Mouse (Mus musculus) retina, postnatal 7 days (tissue): ENCODE measurements around the gene Tomm70a.

ENCODE experiments used
- DNase-seq: peaks from one replicate; pipeline ENCODE4 v3.0.0-alpha.2; 2012; ENCODE audit warnings: low read depth, low spot score

Gene Tomm70a

DNA sequence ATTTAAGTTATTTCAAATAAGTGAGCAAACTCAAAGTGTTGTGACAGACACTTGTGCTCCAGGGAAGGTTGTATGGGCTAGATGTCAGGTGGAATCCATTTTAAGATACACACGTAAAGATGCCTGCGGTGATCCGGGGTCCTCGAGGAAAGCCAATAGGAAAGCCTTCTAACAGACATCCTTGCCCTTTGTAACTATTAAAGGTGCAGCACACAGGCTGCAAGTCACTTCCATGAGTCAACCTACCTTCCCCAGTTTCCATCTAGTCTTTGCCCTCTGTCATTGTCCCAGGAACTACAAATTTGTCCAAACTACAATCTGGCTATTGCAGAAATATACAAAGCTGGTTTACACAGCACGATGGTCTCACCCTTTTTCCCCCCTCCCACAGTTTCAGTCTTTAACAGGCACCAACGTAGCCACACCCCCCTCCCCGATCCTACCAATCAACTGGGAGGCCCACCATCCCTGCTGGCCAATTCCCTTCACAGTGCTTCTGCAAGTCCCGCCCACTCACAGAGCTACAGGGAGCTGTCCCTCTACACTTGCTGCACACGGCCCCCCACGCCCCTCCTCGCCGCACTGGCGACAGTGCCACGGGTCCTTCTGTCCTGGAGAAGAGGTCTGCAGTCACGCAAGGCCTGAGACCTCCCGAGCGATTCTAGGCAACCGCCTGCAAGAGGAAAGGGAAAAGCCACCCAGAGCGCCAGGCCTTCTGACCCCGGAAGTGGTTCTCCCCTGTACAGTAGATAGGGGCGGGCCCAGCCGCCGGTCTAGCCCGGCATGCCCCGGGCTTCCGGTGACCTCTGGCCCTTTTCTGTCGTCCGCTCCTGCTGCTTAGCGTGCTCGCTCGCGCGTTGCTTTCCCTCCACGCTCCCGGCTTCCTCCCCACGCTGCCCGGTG is at the start of gene Tomm70a:
Gene Tomm70a (plus strand): TSS at position 791 of the 903 bp plus-strand sequence.
- DNase-seq, result peak; percentile 90

DNA sequence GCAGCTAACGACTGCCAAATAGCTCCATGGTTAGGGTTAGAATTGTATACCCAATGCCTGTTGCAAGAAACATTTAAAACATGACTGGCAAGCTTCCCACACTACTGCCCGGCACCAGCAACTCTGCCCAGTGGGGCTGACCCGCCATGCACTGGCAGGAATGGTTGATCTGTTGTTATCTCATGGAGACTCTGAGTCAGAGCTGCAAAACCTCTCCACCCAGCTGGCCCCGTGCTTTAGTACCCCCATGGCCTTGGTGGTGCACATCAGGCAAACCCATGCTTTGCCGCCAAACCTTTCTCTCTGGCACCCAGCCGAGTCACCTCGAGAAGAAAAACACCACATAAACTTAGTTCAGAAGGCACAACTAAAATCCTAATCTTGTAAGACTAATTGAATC is 45.5 kb upstream of the Tomm70a start:
- DNase-seq, result no peak

DNA sequence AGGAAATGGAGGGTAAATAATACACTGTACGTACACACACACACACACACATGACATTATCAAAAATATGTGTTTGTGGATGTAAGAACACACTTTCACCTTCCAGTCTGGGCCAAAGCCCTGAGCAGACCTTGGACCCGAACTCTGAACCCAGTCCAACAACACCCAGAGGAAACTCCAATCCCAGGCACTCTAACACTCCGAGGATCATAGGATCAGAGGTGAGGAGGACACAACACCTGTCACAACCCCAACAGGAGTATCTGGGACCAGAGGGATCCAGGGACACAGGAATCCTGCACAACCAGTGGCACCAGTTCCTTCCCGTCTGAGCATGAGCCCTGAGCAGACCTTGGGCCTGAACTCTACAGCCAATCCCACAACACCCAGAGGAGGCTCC is 41.9 kb upstream of the Tomm70a start:
- no peak for DNase-seq

DNA sequence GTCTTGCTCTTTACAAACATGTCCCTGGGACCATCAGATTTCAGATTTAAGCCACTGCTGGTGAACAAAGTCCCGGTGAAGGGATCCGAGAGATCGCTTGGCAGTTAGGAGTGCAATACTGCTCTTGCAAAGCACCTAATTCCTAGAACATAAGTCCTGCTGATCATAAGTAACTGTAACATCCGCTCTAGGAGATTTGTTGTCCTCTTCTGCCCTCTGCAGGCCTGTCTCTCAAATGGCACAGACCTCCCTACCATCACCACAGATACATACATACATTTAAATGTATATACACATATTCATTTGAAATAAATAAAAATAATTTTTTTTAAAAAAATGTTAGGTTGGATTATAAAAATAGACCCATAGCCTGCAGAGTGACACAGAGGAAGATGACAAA is 29.0 kb upstream of the Tomm70a start:
- DNase-seq, result peak; percentile 51

DNA sequence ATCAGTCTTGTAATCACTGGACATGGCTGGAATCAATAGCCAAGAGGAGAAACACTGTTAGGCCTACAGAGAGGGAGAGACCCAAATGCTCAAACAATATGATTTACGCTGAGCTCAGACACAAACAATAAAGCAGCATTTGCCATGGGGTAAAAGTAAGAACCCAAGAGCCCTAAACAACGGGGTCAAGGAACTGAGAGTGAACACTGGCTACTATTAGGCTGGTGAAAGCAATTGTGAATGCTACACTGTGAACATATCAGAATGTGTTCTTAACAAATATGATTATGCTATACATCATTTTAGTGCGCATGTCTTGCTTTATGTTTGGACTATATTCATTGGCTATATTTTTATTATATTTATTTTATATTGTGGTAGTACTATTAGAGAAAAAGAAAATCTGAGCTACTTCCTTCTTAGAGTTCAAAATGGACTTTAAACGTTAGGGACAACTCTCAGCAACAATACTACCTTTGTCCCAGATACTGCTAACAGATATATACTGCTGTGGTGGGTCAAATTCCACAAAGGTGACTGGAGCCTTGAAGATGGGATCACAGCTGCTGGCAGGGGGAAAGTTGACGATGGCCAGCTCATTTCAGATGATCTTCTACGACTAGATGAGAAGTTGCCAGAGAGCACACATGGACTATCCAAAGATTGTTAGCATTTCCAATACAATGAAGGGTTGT is 28.4 kb upstream of the Tomm70a start:
- DNase-seq, result no peak

DNA sequence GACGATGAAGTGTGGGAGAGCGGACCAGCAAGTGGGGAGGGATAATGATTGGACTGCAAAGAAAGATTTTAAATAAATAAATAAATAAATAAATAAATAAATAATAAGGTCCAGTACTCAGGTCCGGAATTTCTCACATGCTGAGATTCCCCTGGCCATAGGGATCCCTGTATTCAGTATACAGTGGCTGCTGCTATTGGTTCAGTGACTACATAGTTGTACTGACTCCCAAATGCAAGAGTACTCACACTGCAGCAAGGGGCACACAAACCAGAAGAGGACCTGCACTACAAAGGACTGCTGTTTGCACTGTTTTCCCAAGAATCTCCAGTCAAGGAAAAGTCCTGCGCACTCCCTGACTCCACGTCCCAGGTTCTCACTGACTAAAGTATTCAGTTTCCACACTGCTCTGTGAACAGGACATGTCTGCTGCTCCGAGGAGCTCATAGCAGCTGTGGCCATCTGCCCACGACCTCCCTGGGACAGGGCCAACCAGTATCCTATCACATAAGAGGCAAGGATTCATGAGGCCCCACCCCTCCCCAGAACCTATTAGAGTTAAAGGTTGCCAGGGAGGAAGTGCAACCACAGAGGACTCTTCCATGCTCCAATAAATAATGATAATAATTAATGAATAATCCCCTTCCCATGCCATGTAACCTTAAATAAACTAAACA is 22.9 kb upstream of the Tomm70a start:
- no peak for DNase-seq

DNA sequence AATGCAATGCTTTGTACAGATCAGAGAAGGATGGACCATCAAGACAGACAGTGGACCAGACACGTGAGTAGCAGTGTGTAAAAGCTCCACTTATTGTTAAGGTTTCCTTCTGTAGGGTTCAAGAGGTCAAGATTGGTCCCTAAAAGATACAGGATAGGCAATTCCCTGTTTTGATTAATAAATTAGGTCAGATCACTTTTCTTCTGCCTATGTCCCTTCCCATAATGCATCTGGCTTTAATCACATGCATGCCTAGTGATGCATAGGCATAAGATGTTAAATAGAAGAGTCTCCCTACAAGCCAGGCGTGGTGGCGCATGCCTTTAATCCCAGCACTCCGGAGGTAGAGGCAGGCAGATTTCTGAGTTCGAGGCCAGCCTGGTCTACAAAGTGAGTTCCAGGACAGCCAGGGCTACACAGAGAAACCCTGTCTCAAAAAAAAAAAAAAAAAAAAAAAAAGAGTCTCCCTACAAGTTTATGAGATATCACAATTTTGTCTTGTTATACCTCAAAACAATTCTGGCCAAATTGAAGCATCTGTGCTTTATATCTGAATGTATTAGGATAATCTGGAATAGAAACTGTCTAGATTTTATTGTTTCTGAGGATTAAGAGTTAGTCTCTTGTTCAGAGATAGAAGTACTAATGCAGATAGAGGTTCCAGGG is 21.8 kb upstream of the Tomm70a start:
- no peak for DNase-seq

DNA sequence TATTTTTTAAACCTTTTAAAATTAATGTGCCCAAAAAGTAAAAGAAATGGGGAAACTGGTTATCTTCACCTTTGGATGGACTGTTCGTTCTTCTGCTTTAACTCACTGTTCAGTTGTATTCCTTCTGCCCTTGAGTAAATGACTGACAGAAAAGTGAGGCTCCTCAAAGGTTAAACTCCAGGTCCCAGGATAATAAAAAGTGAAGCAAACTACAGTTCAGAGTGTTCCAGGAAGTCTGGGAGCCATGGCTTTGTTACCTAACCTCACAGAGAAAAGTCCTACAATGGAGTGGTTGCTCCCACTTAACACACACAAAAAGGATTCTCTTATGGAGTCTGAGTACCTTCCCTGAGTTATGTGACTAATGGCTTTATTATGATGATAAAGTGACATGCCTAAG is 20.3 kb upstream of the Tomm70a start:
- DNase-seq, result no peak

DNA sequence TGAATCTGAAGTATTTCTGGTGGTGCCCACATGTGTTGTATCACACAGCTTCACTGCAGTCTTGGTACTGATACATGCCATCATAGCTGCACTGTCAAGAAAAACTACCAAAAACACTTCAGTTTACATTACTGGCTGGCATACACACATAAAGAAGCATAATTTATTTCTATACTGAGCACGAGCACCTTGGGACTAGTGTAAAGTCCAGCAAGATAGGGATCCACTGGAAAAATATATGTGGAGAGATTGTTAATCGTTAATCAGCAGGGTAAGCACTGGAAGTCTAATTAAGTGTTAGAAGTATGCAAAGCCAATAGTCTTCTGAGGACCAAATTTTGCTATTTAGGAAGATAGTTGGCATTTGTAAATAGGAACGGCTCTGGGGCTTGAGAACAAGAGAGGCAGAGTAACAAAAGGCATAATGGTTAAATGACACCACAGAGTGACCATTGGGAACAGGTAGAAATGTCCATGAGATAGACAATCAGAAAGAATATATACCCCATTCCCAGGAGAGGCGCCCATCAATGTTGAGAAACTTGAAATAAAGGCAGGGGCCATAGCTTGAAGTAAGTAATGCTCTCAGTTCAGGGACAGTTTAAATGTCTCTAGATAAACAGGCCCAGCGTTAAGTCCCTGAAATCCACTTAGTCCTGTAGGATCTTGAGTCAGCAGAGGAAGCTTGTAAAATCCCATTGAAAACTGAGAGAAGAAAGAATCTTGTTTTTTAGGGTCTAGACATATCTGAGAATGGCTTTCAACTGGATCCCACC is 15.1 kb upstream of the Tomm70a start:
- no peak for DNase-seq

DNA sequence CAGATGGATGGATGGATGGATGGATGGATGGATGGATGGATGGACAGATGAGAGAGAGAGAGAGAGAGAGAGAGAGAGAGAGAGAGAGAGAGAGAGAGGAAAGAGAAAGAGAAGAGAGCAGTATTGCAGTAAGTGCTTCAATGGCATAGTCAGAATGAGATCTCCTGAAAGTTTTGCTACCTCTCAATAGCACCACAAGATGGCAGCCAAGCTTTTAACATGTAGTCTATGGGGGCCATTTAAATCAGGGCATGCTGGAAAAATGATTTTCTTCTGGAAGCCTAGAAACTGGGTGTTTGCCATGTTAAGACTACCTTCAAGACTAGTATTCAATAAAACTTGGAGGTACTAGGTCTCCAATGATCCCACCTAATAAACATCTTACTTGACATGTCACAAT is 5.4 kb upstream of the Tomm70a start:
- DNase-seq, result no peak

DNA sequence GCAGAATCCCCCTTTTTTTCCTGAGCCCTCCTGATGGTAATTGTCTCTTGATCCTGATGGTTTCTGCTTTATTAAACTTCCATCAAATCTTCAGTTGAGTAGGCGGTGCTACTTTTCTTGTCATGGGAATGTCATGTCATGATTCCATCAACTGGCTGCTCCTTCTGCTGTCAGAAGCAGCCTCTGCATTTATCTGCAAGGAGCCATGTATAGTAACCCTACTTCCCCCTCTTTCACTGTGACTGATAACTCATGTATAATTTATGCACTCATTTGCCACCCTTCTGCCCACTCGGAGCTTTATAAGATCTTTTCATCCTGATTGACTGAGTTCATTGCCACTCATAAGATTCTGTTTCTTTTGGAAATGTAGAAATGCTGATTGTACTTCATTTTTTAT is 3.9 kb upstream of the Tomm70a start:
- no peak for DNase-seq

DNA sequence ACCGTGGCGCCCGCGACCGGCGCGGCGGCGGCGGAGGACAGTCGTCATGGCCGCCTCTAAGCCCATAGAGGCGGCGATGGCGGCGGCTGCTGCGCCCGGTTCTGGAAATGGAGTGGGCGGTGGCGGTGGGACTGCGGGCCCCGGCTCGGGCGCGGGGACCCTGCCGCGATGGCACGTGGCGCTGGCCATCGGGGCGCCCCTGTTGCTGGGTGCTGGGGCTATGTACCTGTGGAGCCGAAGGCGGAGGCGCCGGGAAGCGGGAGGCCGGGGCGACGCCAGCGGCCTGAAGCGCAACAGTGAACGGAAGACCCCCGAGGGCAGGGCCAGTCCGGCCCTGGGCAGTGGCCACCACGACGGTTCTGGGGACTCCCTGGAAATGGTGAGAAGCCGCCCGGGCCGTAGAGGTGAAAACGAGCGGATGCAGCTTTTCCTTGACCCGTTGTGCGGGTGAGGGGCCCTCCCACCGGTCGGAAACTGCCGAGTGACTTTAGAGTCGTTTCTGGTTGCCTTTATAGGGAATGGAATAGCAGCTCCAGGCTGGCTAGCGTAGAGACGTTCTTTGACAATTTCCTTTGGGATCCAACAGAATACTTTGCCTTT is 413 bp downstream of the Tomm70a start:
- no peak for DNase-seq

DNA sequence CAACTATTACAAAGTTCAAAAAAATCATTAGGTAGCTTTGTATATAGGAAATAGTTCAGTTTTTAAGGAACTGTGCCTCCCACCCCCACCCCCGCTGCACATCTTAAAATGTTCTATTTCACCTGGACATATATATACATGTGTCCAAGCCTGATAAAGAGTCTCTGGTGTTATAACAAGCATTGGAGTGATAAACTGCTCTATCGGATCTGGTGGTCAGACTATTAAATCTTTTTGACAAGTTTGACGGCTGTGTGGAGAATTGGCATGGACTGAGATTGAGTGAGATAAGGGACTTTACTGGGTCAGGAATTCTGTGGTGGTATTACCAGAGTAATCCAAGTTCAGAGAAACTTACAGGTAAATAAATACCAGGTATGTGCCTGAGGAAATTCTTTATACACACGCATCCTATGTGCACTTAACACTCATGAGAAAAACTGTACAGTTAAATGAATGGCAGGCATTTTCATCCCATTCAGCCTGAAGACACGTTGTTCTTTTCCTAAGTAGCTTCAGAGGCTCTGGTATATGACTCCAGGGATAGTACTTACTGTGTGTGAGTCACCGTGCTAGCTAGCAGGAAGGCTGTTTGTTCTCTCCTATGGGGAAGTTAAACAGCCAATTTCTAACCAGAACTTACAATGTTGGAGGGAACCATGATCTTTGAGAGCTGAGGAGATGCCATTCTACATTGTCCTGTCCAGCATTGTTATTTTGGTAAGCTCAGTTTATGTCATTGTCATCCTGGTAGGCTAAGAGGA is 1.4 kb downstream of the Tomm70a start:
- no peak for DNase-seq

DNA sequence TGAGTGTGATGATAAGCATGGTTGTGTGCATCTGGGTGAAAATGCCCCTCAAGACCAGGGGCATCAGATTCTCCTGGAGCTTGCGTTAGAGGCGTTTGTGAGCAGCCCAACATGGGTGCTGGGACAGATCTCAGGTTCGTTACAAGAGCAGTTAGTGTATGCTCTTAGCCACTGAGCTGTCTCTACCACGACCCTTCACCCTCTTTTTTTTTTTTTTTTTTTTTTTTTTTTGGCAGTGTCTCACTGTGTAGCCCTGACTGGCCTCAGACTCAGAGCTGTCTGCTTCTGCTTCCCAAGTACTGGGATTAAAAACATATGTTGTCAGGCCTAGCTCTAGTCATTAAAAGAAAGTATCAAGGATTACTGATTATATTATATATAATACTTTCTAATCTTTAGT is 4.8 kb downstream of the Tomm70a start:
- DNase-seq, result no peak

DNA sequence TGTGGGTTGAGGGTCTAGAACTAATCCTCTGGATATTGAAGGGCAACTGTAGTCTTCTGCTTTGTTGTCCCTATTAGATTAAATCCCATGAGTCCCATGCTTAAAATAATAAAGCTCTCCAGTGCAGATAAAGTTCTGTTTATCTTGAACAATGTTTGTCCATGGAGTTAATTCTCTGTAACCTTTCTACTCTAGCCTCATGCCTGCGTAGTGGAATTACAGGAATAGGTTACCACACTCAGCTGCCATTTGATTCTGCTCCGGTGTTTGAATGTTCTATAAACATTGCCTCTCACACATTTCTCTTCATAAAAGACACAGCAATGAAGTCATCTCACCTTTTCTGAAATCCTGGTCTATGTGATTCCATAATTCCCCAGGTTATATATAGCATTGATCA is 6.3 kb downstream of the Tomm70a start:
- DNase-seq, result no peak

DNA sequence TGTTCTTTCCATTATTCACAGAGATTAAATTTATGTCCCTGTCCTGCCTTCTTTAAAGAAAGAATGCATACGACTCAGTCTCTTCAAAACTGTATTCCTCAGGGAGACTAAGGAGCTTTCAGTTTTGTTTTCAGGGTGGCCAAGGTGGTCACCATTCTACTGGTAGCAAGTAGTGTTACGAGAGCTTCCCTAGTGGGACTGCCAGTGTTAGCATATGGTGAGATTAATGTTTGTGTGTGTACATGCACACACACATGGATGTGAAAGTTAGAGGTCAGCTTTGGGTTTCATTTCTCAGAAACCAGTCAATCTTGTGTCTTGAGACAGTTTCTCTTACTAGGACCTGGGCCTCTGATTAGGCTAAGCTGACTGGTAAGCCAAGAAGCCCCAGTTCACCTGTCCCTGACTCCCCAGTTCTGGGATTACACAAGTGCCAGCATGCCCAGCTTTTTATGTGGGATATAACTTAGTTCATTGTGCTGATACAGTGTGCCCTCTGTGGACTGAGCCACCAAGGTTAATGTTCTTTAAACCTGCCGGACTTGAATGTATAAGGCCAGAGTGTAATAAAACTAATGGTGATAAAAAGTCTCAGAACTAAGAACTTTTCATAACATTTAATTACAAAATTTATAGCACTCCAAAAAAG is 9.4 kb downstream of the Tomm70a start:
- DNase-seq, result no peak

DNA sequence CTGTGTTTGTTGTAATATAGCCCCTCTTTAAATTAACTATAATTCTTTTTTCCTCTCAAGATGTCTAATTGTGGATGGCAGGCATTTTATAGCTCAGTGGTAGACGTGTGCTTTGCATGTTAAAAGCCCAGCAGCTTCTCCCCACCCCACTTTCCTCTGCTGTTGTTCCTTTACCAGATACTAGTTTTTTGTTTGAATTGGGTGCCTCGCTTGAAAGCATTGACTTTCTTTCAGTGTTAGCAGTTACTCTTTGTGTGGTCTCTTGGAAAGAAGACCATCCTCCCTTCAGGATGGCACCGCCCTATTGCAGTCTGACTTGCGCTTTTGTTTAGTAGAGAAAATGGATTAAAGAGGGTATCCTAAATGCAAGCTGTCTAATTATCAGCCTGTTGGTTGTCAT is 10.0 kb downstream of the Tomm70a start:
- DNase-seq, result no peak

DNA sequence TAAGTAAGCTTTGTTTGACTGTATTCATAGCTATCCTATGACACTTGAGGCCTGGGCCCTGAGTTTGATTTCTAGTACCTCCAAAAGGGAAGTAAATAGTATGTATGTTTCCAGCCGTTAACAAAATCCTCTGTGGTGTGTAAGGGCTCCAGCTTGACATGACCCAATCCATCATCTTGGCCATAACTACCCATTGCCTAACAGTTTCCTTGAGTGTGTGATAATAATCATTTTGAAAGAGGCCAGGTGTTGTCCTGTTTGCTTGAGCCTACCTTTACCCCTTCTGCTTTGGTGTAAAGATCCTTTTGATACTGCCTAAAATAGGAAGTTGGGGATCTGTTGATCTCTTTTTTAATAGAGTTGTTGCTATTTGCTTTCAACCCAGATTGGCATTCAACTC is 10.8 kb downstream of the Tomm70a start:
- no peak for DNase-seq

DNA sequence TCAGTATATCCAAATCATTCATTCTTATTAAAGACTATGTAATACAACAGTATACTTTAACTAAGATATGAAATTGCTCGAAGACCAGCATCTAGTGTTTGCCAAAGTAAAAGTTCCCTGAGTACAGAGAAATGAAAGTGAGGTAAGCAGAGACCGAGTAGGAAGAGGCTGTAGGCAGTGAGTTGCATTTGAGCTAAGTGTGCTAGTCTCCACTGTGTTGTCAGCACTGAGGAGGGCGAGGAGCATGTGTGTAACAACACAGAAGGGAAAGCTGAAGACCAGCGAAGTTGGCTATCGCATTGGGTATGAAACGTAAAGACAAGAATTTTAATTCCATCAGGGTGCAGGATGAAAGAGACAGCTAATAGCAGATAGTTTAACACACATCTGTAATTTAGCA is 12.1 kb downstream of the Tomm70a start:
- DNase-seq, result no peak

DNA sequence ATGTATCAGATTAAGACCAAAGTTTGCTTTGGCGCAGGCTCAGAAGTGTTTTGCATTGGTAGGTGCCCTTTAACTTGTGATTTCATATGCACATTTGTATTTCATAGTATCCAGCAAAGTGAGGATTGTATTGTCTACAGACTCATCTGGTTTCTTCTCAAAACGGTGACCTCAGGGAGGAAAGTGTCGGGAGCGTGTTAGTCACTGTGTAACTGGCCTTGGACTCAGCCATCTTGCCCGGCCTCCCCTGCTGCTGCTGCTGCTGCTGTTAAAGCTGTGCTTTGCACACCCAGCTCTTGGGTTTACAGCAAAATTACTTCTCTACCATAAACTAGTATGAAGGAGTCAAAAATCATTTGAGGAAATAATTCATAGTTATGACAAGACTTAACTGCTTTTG is 23.2 kb downstream of the Tomm70a start:
- no peak for DNase-seq
